Mouse (Mus musculus) lung, embryonic 14.5 days (tissue): ENCODE measurements at regions not wholly inside any gene's neighbourhood (a gene's known extent, or its start where the extent isn't known, plus 50 kb on each side); places are given as distances from the start of the nearest gene placed in this dataset.
A peak's percentile ranks its signal among the peaks of the same experiment; 100 is the strongest.

Experiments used
- ATAC-seq: fragments of 200-750 bp; cut with Nextera tagmentation; 2 replicates; pipeline ENCODE4 v1.8.0; 2017; ENCODE audit warnings: mild to moderate bottlenecking, moderate TSS enrichment, moderate library complexity; ENCODE audit not compliant: insufficient read depth
- DNase-seq: peaks from one replicate; pipeline ENCODE4 v3.0.0-alpha.2; 2015
- H3K27ac ChIP-seq: fragments of 300-500 bp; sonication (generic); 2 replicates; pipeline ENCODE4 v1.5.1; 2014; ENCODE audit warnings: low read depth, mild to moderate bottlenecking, moderate library complexity
- H3K27me3 ChIP-seq: fragments of 300-500 bp; sonication (generic); 2 replicates; pipeline ENCODE4 v1.6.1; 2014; ENCODE audit warnings: low read length, control low read depth; ENCODE audit not compliant: insufficient read depth
- H3K36me3 ChIP-seq: fragments of 300-500 bp; sonication (generic); 2 replicates; pipeline ENCODE4 v1.6.1; 2014; ENCODE audit warnings: control low read depth; ENCODE audit not compliant: insufficient read depth
- H3K4me1 ChIP-seq: fragments of 300-500 bp; sonication (generic); 2 replicates; pipeline ENCODE4 v1.6.1; 2014; ENCODE audit warnings: antibody characterized with exemption, control low read depth; ENCODE audit not compliant: insufficient read depth
- H3K4me2 ChIP-seq: fragments of 300-500 bp; sonication (generic); 2 replicates; pipeline ENCODE4 v1.6.1; 2014; ENCODE audit warnings: mild to moderate bottlenecking
- H3K4me3 ChIP-seq: fragments of 300-500 bp; sonication (generic); 2 replicates; pipeline ENCODE4 v1.5.1; 2014; ENCODE audit warnings: low read depth, low read length
- H3K9ac ChIP-seq: fragments of 300-500 bp; sonication (generic); 2 replicates; pipeline ENCODE4 v1.6.1; 2014
- H3K9me3 ChIP-seq: fragments of 300-500 bp; sonication (generic); 2 replicates; pipeline ENCODE4 v1.6.1; 2016; ENCODE audit warnings: low read depth, low read length, control low read depth
- CTCF ChIP-seq: IDR thresholded peaks from 2 replicates; pipeline ENCODE4 v1.5.1; 2016; ENCODE audit warnings: antibody characterized with exemption, low read depth
- WGBS: fragments of 180-500 bp; shearing (Covaris S2); extraction: QIAGEN DNeasy Blood & Tissue Kit; methylation state at CpG from one replicate; pipeline ENCODE4 v1.1.7; 2014; 5-methylcytosine and 5-hydroxymethylcytosine counted together

DNA sequence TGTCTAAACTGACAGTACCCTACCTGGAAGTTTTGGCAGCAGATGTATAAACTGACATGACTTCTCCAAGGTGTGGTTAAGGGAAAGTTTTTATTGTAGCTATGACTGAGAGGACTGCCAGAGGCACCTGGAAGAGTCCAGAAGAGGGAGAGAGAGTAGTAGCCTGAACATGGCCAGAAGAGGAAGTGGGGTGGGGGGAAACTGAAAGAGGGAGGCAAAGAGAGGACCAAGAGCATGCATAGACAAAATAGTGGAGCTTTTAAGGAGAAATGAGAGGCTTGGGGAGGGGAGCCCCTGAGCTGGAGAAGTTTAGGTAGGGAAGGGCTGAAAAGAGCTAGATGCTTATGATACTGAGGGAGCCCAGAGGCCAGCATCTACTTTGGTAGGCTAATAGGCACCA lies 255.2 kb upstream of the Id2 start:
- no peak for TF ChIP-seq CTCF
- ATAC-seq = no peak
- no peaks in the 10 kb centered on the region for H3K9me3 ChIP-seq

GRCm38 (mm10) chr12:25344354-25344753 lies 247.4 kb upstream of the Id2 start:
- Histone ChIP-seq H3K4me2 (no peak overlapping the region), H3K9me3 (no peaks in the 10 kb centered on the region), H3K4me3 (no peak overlapping the region), H3K9ac (no peak overlapping the region), H3K27ac (no peak overlapping the region), H3K36me3 (no peaks in the 10 kb centered on the region), H3K27me3 (no peaks in the 10 kb centered on the region), H3K4me1 (no peaks in the 10 kb centered on the region)
- WGBS = 69% methylated on average over 17 of the region's 17 CpGs
- no peak for TF ChIP-seq CTCF
- ATAC-seq (no peak), DNase-seq (no peak)

More for the DNA sequence above, 255.2 kb upstream of the Id2 start:
- no peaks in the 10 kb centered on the region for H3K36me3 ChIP-seq
- H3K4me1 ChIP-seq = no peaks in the 10 kb centered on the region
- H3K9ac ChIP-seq = no peak overlapping the region
- DNase-seq = no peak
- H3K27me3 ChIP-seq = no peaks in the 10 kb centered on the region
- no peak overlapping the region for H3K4me2 ChIP-seq
- H3K4me3 ChIP-seq = no peak overlapping the region
- no peak overlapping the region for H3K27ac ChIP-seq

DNA sequence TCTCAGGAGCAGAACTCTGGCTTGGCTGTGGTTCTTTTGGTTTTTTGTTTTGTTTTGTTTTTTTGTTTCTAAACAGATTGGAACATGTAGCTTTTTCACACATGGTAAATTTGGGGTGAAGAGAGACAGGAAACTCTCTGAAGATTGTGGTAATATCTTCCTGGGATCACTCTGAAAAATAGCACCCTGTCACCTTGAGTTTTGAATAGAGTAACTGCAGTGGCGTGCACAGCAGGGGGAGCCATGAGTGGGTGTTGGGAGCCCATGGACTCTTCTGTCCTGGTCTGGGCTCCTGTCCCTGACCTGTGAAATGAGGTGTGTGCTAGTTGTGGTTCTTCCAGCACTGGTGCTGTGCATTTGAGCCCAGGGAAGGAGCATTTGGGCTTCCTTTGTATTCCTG lies 241.8 kb upstream of the Id2 start:
- H3K9ac ChIP-seq = no peak overlapping the region
- peak; percentile 6; the same call in 1 of the 2 replicates for TF ChIP-seq CTCF
- no peaks in the 10 kb centered on the region for H3K4me1 ChIP-seq
- no peaks in the 10 kb centered on the region for H3K27me3 ChIP-seq
- WGBS = 62% methylated on average over 1 of the region's 1 CpGs
- no peaks in the 10 kb centered on the region for H3K36me3 ChIP-seq
- no peak overlapping the region for H3K4me3 ChIP-seq
- no peak for ATAC-seq
- DNase-seq = no peak
- H3K4me2 ChIP-seq = no peak overlapping the region
- H3K9me3 ChIP-seq = no peaks in the 10 kb centered on the region
- H3K27ac ChIP-seq = no peak overlapping the region

DNA sequence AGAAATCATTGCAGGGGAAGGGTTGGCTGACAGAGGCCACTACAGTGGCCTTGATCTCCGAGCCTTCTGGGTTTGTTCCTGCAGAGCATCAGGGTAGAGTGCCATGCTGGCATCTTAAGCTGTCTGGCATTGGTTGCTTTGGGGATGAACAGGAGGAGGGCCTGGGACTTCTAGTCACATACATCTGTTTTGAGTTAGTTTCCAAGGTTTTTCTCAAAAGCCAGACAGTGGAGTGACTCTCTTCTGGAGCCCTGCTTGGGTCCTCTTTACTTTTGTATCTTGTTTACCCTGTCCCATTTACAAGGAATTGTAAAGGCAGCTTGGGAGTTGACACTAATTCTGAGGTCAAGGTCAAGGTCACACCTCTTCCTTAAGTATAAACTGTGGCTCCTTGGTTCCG lies 239.0 kb upstream of the Id2 start:
- ATAC-seq (no peak), DNase-seq (no peak)
- Histone ChIP-seq H3K27me3 (no peaks in the 10 kb centered on the region), H3K36me3 (no peaks in the 10 kb centered on the region), H3K4me2 (no peak overlapping the region), H3K27ac (no peak overlapping the region), H3K9ac (no peak overlapping the region), H3K9me3 (no peaks in the 10 kb centered on the region), H3K4me3 (no peak overlapping the region), H3K4me1 (no peaks in the 10 kb centered on the region)
- WGBS = 53% methylated on average over 2 of the region's 2 CpGs
- no peak for TF ChIP-seq CTCF

DNA sequence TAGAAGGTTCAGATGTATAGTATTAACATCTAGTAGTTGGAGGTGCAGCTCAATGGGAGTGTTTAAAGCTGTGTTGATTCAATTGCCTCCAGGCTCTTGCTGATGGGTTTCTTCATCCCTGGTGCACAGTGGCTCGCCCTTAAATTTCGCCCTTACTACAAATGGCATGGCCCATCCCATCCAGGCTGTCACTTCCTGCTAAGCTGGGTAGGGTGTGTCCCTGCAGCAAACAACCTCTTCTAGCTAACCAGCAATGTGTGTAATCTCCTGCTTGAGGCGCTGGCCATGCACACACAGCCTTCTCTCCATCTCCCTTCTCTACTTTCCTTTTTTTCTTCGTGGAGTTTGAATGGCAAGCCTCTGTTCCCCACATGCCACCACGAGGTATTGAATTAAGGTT lies 238.1 kb upstream of the Id2 start:
- Histone ChIP-seq H3K36me3 (no peaks in the 10 kb centered on the region), H3K4me2 (no peak overlapping the region), H3K9ac (no peak overlapping the region), H3K4me3 (no peak overlapping the region), H3K9me3 (no peaks in the 10 kb centered on the region), H3K4me1 (no peaks in the 10 kb centered on the region), H3K27me3 (no peaks in the 10 kb centered on the region), H3K27ac (no peak overlapping the region)
- WGBS = 71% methylated on average over 5 of the region's 5 CpGs
- DNase-seq (no peak), ATAC-seq (no peak)
- TF ChIP-seq CTCF = no peak

DNA sequence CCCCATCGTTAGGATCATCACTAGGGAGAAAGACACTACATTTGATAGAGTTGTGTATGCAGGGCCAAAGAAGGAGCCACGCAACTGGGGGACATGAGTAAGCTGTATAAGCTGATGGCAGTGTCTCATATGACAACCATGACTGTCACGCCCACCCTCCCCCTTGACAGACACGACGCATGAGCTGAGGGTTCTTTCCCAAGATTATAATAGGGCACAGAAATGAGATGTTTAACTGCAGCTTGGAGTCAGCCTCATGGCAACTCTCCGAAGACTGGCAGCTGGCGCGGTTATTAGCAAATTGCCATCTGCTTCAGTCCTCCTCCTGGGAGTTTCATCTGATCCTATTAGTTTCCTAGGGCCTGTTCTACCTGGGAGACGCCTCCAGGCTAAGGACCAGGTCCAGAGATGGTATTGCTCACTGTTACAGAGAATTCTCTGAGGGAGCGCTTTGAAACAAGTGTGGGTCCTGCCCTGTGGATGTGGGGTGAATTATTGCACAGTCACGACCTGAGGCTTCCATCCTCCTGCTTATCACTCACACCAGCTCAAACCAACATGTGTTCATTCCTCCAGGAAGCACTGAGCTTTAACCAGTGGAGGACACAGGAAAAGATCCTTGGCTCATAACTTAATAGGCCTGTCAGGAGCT lies 235.6 kb upstream of the Id2 start:
- H3K9ac ChIP-seq = no peak overlapping the region
- H3K4me3 ChIP-seq = no peak overlapping the region
- no peak overlapping the region for H3K4me2 ChIP-seq
- no peaks in the 10 kb centered on the region for H3K4me1 ChIP-seq
- no peak for TF ChIP-seq CTCF
- no peak overlapping the region for H3K27ac ChIP-seq
- WGBS = 84% methylated on average over 11 of the region's 11 CpGs
- DNase-seq = no peak
- no peaks in the 10 kb centered on the region for H3K9me3 ChIP-seq
- no peak for ATAC-seq
- no peaks in the 10 kb centered on the region for H3K27me3 ChIP-seq
- no peaks in the 10 kb centered on the region for H3K36me3 ChIP-seq

- Histone ChIP-seq H3K27ac (no peak overlapping the region), H3K27me3 (no peaks in the 10 kb centered on the region), H3K36me3 (no peaks in the 10 kb centered on the region), H3K9ac (no peak overlapping the region), H3K9me3 (no peaks in the 10 kb centered on the region), H3K4me3 (no peak overlapping the region), H3K4me2 (no peak overlapping the region), H3K4me1 (no peaks in the 10 kb centered on the region)
- ATAC-seq (no peak; the same call in 1 of the 2 replicates), DNase-seq (peak; percentile 25)
- WGBS = 55% methylated on average over 5 of the region's 5 CpGs
- no peak for TF ChIP-seq CTCF
Observed at GRCm38 (mm10) chr12:25330004-25330708, 233.2 kb upstream of the Id2 start.
